Mouse (Mus musculus) regulatory T cell (primary cell): Measurements from ENCODE around the gene Rad54l2.

Experiments
- in situ Hi-C: fragments of 300-600 bp; cut with MboI, MseI; formaldehyde crosslinking; loops from one replicate; pipeline ENCODE4 v1.15.1; 2025; ENCODE audit warnings: high pct_unique_total_duplicates

Gene Rad54l2

GRCm38 (mm10) chr9:106788812-106789321 is at the start of gene Rad54l2:
Gene Rad54l2 (minus strand): TSS chr9:106789194.
- in situ Hi-C loops = no loop called here

- in situ Hi-C loops = no loop called here
Measured at GRCm38 (mm10) chr9:106822381-106823104, 33.5 kb upstream of the Rad54l2 start.

- in situ Hi-C loops = no loop called here
Measured at GRCm38 (mm10) chr9:106821618-106822380, 32.8 kb upstream of the Rad54l2 start, which contains the start of gene Dcaf1. Gene Dcaf1 (plus strand): TSS chr9:106821874.

GRCm38 (mm10) chr9:106821050-106821617 is 32.1 kb upstream of the Rad54l2 start:
- in situ Hi-C loops = no loop called here

GRCm38 (mm10) chr9:106819201-106819600 is 30.2 kb upstream of the Rad54l2 start:
- in situ Hi-C loops = loop anchor here (5.0 kb wide), 1 partner anchor 147 kb away; no protein-coding TSS in a partner anchor

- in situ Hi-C loops = loop anchor here (5.0 kb wide), 1 partner anchor 146 kb away; no protein-coding TSS in a partner anchor
Measured at GRCm38 (mm10) chr9:106818191-106818590, 29.2 kb upstream of the Rad54l2 start.

- in situ Hi-C loops = no loop called here
Measured at GRCm38 (mm10) chr9:106806503-106806902, 17.5 kb upstream of the Rad54l2 start.

- in situ Hi-C loops = no loop called here
Measured at GRCm38 (mm10) chr9:106790831-106791230, 1.8 kb upstream of the Rad54l2 start.

GRCm38 (mm10) chr9:106789363-106789762 is 369 bp upstream of the Rad54l2 start:
- in situ Hi-C loops = no loop called here

- in situ Hi-C loops = no loop called here
Measured at GRCm38 (mm10) chr9:106787979-106788811, 799 bp downstream of the Rad54l2 start.

- in situ Hi-C loops = no loop called here
Measured at GRCm38 (mm10) chr9:106785206-106785605, 3.8 kb downstream of the Rad54l2 start.

GRCm38 (mm10) chr9:106783554-106783953 is 5.4 kb downstream of the Rad54l2 start:
- in situ Hi-C loops = no loop called here

GRCm38 (mm10) chr9:106780086-106780485 is 8.9 kb downstream of the Rad54l2 start:
- in situ Hi-C loops = no loop called here

- in situ Hi-C loops = no loop called here
Measured at GRCm38 (mm10) chr9:106778319-106778718, 10.7 kb downstream of the Rad54l2 start.

GRCm38 (mm10) chr9:106777423-106777822 is 11.6 kb downstream of the Rad54l2 start:
- in situ Hi-C loops = no loop called here

- in situ Hi-C loops = no loop called here
Measured at GRCm38 (mm10) chr9:106776116-106776515, 12.9 kb downstream of the Rad54l2 start.

- in situ Hi-C loops = no loop called here
Measured at GRCm38 (mm10) chr9:106771770-106772169, 17.2 kb downstream of the Rad54l2 start.

GRCm38 (mm10) chr9:106770216-106770615 is 18.8 kb downstream of the Rad54l2 start:
- in situ Hi-C loops = no loop called here

- in situ Hi-C loops = no loop called here
Measured at GRCm38 (mm10) chr9:106769781-106770180, 19.2 kb downstream of the Rad54l2 start.

GRCm38 (mm10) chr9:106756421-106756820 is 32.6 kb downstream of the Rad54l2 start:
- in situ Hi-C loops = no loop called here

- in situ Hi-C loops = no loop called here
Measured at GRCm38 (mm10) chr9:106755776-106756175, 33.2 kb downstream of the Rad54l2 start.
